Mouse (Mus musculus) cerebellum, adult 2 months (tissue): Measurements from ENCODE around the gene Adgrl3. TPM values are rescaled to one million over a fixed set of nuclear protein-coding genes. Genes with fewer than 3 reads are reported as not detected.

ENCODE experiments used
- DNase-seq, 2 experiments: peaks; one replicate each; pipeline ENCODE4 v3.0.0; 2021
- H3K27ac ChIP-seq: fragments of 200-500 bp; 2 replicates; pipeline ENCODE4 v1.5.1; 2012; ENCODE audit warnings: low read length, control low read depth, inconsistent platforms; ENCODE audit not compliant: insufficient read depth
- H3K27me3 ChIP-seq: fragments of 200-500 bp; 2 replicates; pipeline ENCODE4 v1.6.1; 2012; ENCODE audit warnings: inconsistent platforms, mild to moderate bottlenecking, low read length, moderate library complexity; ENCODE audit not compliant: control insufficient read depth, insufficient read depth
- H3K4me1 ChIP-seq: fragments of 200-500 bp; 2 replicates; pipeline ENCODE4 v1.6.1; 2011; ENCODE audit warnings: low read length; ENCODE audit not compliant: control insufficient read depth, insufficient read depth
- H3K4me3 ChIP-seq: fragments of 200-500 bp; replicated peaks from 2 replicates; pipeline ENCODE3; 2011; ENCODE audit warnings: mild to moderate bottlenecking, low read depth, low read length, control low read depth; ENCODE audit not compliant: insufficient read depth
- CTCF ChIP-seq: fragments of 200-500 bp; IDR thresholded peaks from 2 replicates; pipeline ENCODE4 v1.5.1; 2011; ENCODE audit warnings: low read depth, mild to moderate bottlenecking, control low read depth, low read length, moderate library complexity, borderline replicate concordance; ENCODE audit not compliant: insufficient read depth
- POLR2A ChIP-seq: fragments of 200-500 bp; IDR thresholded peaks from 2 replicates; pipeline ENCODE4 v1.6.1; 2011; ENCODE audit warnings: low read length, control low read depth, borderline replicate concordance; ENCODE audit not compliant: insufficient read depth
- WGBS: fragments of 180-500 bp; shearing (Covaris S2); methylation state at CpG from one replicate; pipeline ENCODE4 v1.1.7; 2018; 5-methylcytosine and 5-hydroxymethylcytosine counted together
- polyA plus RNA-seq: library from polyadenylated mRNA; depleted of rRNA; stranded (reverse); fragments of >200 nt; gene quantifications from 2 replicates; pipeline ENCODE4 v1.2.3, GENCODE M21; 2012

Gene Adgrl3
- polyA plus RNA-seq, 1 experiment, result 59.3 TPM

- Histone ChIP-seq H3K27me3 (no peaks in the 10 kb centered on the region), H3K4me3 (no peak overlapping the region), H3K4me1 (no peaks in the 10 kb centered on the region; the same call in 1 of the 2 replicates), H3K27ac (no peak overlapping the region)
- WGBS, result 96% methylated on average over 3 of the region's 3 CpGs
- no peak for DNase-seq
- TF ChIP-seq CTCF, result no peak
- TF ChIP-seq POLR2A, result no peak
Measured at GRCm38 (mm10) chr5:81436375-81436774, 416.4 kb downstream of the Adgrl3 start.

- Histone ChIP-seq H3K27ac (no peak overlapping the region), H3K4me1 (no peaks in the 10 kb centered on the region), H3K27me3 (no peaks in the 10 kb centered on the region)
Measured at GRCm38 (mm10) chr5:81442150-81442549, 422.2 kb downstream of the Adgrl3 start.

GRCm38 (mm10) chr5:81465971-81466370 lies 446.0 kb downstream of the Adgrl3 start:
- no peak overlapping the region for H3K4me3 ChIP-seq
- H3K27me3 ChIP-seq, result no peaks in the 10 kb centered on the region
- no peaks in the 10 kb centered on the region for H3K4me1 ChIP-seq
- no peak overlapping the region for H3K27ac ChIP-seq
- WGBS, result 44% methylated on average over 4 of the region's 4 CpGs
- no peak for DNase-seq
- TF ChIP-seq POLR2A, result no peak
- no peak for TF ChIP-seq CTCF

More at GRCm38 (mm10) chr5:81442150-81442549, 422.2 kb downstream of the Adgrl3 start:
- TF ChIP-seq CTCF (no peak), POLR2A (no peak)
- DNase-seq, result no peak
- no peak overlapping the region for H3K4me3 ChIP-seq
- WGBS, result 65% methylated on average over 5 of the region's 5 CpGs

GRCm38 (mm10) chr5:81474681-81475080 lies 454.7 kb downstream of the Adgrl3 start:
- TF ChIP-seq POLR2A (no peak), CTCF (no peak)
- Histone ChIP-seq H3K27ac (no peak overlapping the region), H3K4me3 (no peak overlapping the region), H3K4me1 (no peaks in the 10 kb centered on the region), H3K27me3 (no peaks in the 10 kb centered on the region)
- 45% methylated on average over 2 of the region's 2 CpGs for WGBS
- DNase-seq, result no peak

GRCm38 (mm10) chr5:81475406-81475805 lies 455.5 kb downstream of the Adgrl3 start:
- WGBS, result 90% methylated on average over 3 of the region's 3 CpGs
- no peak for DNase-seq
- Histone ChIP-seq H3K4me3 (no peak overlapping the region), H3K27me3 (no peaks in the 10 kb centered on the region), H3K4me1 (no peaks in the 10 kb centered on the region), H3K27ac (no peak overlapping the region)
- TF ChIP-seq CTCF (no peak), POLR2A (no peak)

GRCm38 (mm10) chr5:81475971-81476606 lies 456.2 kb downstream of the Adgrl3 start:
- TF ChIP-seq POLR2A, result no peak
- no peak for TF ChIP-seq CTCF
- 94% methylated on average over 8 of the region's 8 CpGs for WGBS
- Histone ChIP-seq H3K4me1 (no peaks in the 10 kb centered on the region), H3K4me3 (no peak overlapping the region), H3K27me3 (no peaks in the 10 kb centered on the region), H3K27ac (no peak overlapping the region)
- no peak for DNase-seq

- WGBS, result 51% methylated on average over 3 of the region's 3 CpGs
- DNase-seq, result no peak
- Histone ChIP-seq H3K4me3 (no peak overlapping the region), H3K27me3 (no peaks in the 10 kb centered on the region), H3K27ac (no peak overlapping the region), H3K4me1 (no peaks in the 10 kb centered on the region)
- no peak for TF ChIP-seq CTCF
- no peak for TF ChIP-seq POLR2A
Measured at GRCm38 (mm10) chr5:81480911-81481310, 461.0 kb downstream of the Adgrl3 start.

- Histone ChIP-seq H3K4me3 (no peak overlapping the region), H3K27me3 (no peaks in the 10 kb centered on the region), H3K4me1 (no peaks in the 10 kb centered on the region), H3K27ac (no peak overlapping the region)
- 39% methylated on average over 3 of the region's 3 CpGs for WGBS
- TF ChIP-seq POLR2A, result no peak
- no peak for TF ChIP-seq CTCF
- no peak for DNase-seq
Measured at GRCm38 (mm10) chr5:81483890-81484289, 464.0 kb downstream of the Adgrl3 start.

- no peak for DNase-seq
- Histone ChIP-seq H3K27ac (no peak overlapping the region), H3K4me3 (no peak overlapping the region), H3K4me1 (no peaks in the 10 kb centered on the region), H3K27me3 (no peaks in the 10 kb centered on the region)
- no peak for TF ChIP-seq POLR2A
- TF ChIP-seq CTCF, result no peak
- WGBS, result 95% methylated on average over 3 of the region's 3 CpGs
Measured at GRCm38 (mm10) chr5:81501076-81501475, 481.1 kb downstream of the Adgrl3 start.
